Mouse (Mus musculus) forebrain, embryonic 16.5 days (tissue): ENCODE measurements around the gene Dus3l. TPM values are rescaled to one million over a fixed set of nuclear protein-coding genes. Genes with fewer than 3 reads are reported as not detected.

Source experiments
- ATAC-seq: fragments of 200-750 bp; cut with Nextera tagmentation; 2 replicates; pipeline ENCODE4 v1.8.0; 2017; ENCODE audit warnings: mild to moderate bottlenecking, moderate library complexity
- H3K27ac ChIP-seq: fragments of 300-500 bp; sonication (generic); 2 replicates; pipeline ENCODE4 v1.5.1; 2014; ENCODE audit warnings: low read length, control low read depth
- H3K27me3 ChIP-seq: fragments of 300-500 bp; sonication (generic); replicated peaks from 2 replicates; pipeline ENCODE4 v1.6.1; 2014; ENCODE audit warnings: low read length; ENCODE audit not compliant: control insufficient read depth, insufficient read depth
- H3K36me3 ChIP-seq: fragments of 300-500 bp; sonication (generic); 2 replicates; pipeline ENCODE4 v1.6.1; 2014; ENCODE audit not compliant: control insufficient read depth, insufficient read depth
- H3K4me1 ChIP-seq: fragments of 300-500 bp; sonication (generic); replicated peaks from 2 replicates; pipeline ENCODE4 v1.6.1; 2014; ENCODE audit warnings: low read length; ENCODE audit not compliant: control insufficient read depth, insufficient read depth
- H3K4me2 ChIP-seq: fragments of 300-500 bp; sonication (generic); 2 replicates; pipeline ENCODE4 v1.6.1; 2014; ENCODE audit warnings: mild to moderate bottlenecking, low read length, control low read depth
- H3K4me3 ChIP-seq: fragments of 300-500 bp; sonication (generic); replicated peaks from 2 replicates; pipeline ENCODE4 v1.5.1; 2014; ENCODE audit warnings: mild to moderate bottlenecking, low read length, control low read depth
- H3K9ac ChIP-seq: fragments of 300-500 bp; sonication (generic); replicated peaks from 2 replicates; pipeline ENCODE4 v1.6.1; 2014; ENCODE audit warnings: low read depth, low read length, control low read depth
- H3K9me3 ChIP-seq: fragments of 300-500 bp; sonication (generic); 2 replicates; pipeline ENCODE4 v1.6.1; 2016; ENCODE audit warnings: low read length; ENCODE audit not compliant: control insufficient read depth
- WGBS: fragments of 180-500 bp; shearing (Covaris S2); extraction: QIAGEN DNeasy Blood & Tissue Kit; methylation state at CpG from one replicate; pipeline ENCODE4 v1.1.7; 2014; 5-methylcytosine and 5-hydroxymethylcytosine counted together
- polyA plus RNA-seq: library from polyadenylated mRNA; unstranded; fragments of >200 nt; fragmentation: Nextera tagmentation; extraction: Ambion mirVana; gene quantifications from 2 replicates; pipeline ENCODE4 v1.2.1, GENCODE M21; 2015

Gene Dus3l
- polyA plus RNA-seq, 1 experiment from 2014 or later: 90.4 TPM

GRCm38 (mm10) chr17:56744173-56744572, 20.4 kb upstream of the Dus3l start:
- 65% methylated on average over 5 of the region's 5 CpGs for WGBS
- H3K4me3 ChIP-seq: no peak overlapping the region
- no peak overlapping the region for H3K27ac ChIP-seq
- H3K4me1 ChIP-seq: no peaks in the 10 kb centered on the region
- H3K27me3 ChIP-seq: no peaks in the 10 kb centered on the region; the same call in 1 of the 2 replicates
- no peak overlapping the region for H3K4me2 ChIP-seq
- H3K9ac ChIP-seq: no peak overlapping the region
- H3K36me3 ChIP-seq: no peaks in the 10 kb centered on the region
- H3K9me3 ChIP-seq: 0 out of 2 replicates have a peak, but pooled peaks cover 2% of the 10 kb centered on the region
- no peak for ATAC-seq

- Histone ChIP-seq H3K27ac (no peak overlapping the region), H3K4me2 (peak overlapping the region; percentile 48), H3K9me3 (no peaks in the 10 kb centered on the region; the same call in 1 of the 2 replicates), H3K4me3 (peak overlapping the region; percentile 40), H3K36me3 (no peaks in the 10 kb centered on the region), H3K9ac (peak overlapping the region; percentile 51; the same call in 1 of the 2 replicates), H3K4me1 (no peaks in the 10 kb centered on the region), H3K27me3 (peaks cover 56% of the 10 kb centered on the region)
- WGBS: 27% methylated on average over 70 of the region's 71 CpGs
- peak; percentile 89 for ATAC-seq
These were observed 13.0 kb upstream of the Dus3l start for GRCm38 (mm10) chr17:56751404-56752072.

- H3K4me2 ChIP-seq: no peak overlapping the region
- peaks cover 73% of the 10 kb centered on the region for H3K27me3 ChIP-seq
- WGBS: 19% methylated on average over 15 of the region's 15 CpGs
- no peak for ATAC-seq
- H3K4me1 ChIP-seq: peaks cover 12% of the 10 kb centered on the region
- no peaks in the 10 kb centered on the region for H3K36me3 ChIP-seq
- no peak overlapping the region for H3K27ac ChIP-seq
- no peak overlapping the region for H3K9ac ChIP-seq
- no peak overlapping the region for H3K4me3 ChIP-seq
- H3K9me3 ChIP-seq: no peaks in the 10 kb centered on the region; the same call in 1 of the 2 replicates
These were observed 11.1 kb upstream of the Dus3l start for GRCm38 (mm10) chr17:56753452-56753851.

- Histone ChIP-seq H3K27ac (no peak overlapping the region), H3K27me3 (peaks cover 76% of the 10 kb centered on the region), H3K4me3 (no peak overlapping the region), H3K36me3 (no peaks in the 10 kb centered on the region), H3K4me1 (peaks cover 12% of the 10 kb centered on the region), H3K4me2 (no peak overlapping the region), H3K9ac (no peak overlapping the region), H3K9me3 (no peaks in the 10 kb centered on the region; the same call in 1 of the 2 replicates)
- no peak for ATAC-seq
- 24% methylated on average over 35 of the region's 36 CpGs for WGBS
These were observed 10.0 kb upstream of the Dus3l start for GRCm38 (mm10) chr17:56754271-56755185.

GRCm38 (mm10) chr17:56756703-56757399, 7.7 kb upstream of the Dus3l start:
- ATAC-seq: no peak
- H3K36me3 ChIP-seq: no peaks in the 10 kb centered on the region
- peak overlapping the region; percentile 41; the same call in 1 of the 2 replicates for H3K9ac ChIP-seq
- peaks cover 16% of the 10 kb centered on the region for H3K4me1 ChIP-seq
- H3K9me3 ChIP-seq: no peaks in the 10 kb centered on the region
- peak overlapping the region; percentile 65 for H3K4me2 ChIP-seq
- no peak overlapping the region for H3K27ac ChIP-seq
- peaks cover 65% of the 10 kb centered on the region for H3K27me3 ChIP-seq
- peak overlapping the region; percentile 42 for H3K4me3 ChIP-seq
- under 1% methylated on average over 43 of the region's 51 CpGs for WGBS

GRCm38 (mm10) chr17:56757416-56758123, 7.0 kb upstream of the Dus3l start, which contains the start of gene Nrtn:
Gene Nrtn, minus strand, starts transcription at chr17:56757530.
- peak; percentile 30 for ATAC-seq
- H3K4me1 ChIP-seq: peaks cover 21% of the 10 kb centered on the region
- H3K4me3 ChIP-seq: peak within 1 kb of the TSS; percentile 42
- no peaks in the 10 kb centered on the region for H3K36me3 ChIP-seq
- no peak within 1 kb of the TSS for H3K27ac ChIP-seq
- under 1% methylated on average over 47 of the region's 48 CpGs for WGBS
- H3K4me2 ChIP-seq: peak within 1 kb of the TSS; percentile 65
- no peaks in the 10 kb centered on the region for H3K9me3 ChIP-seq
- peaks cover 58% of the 10 kb centered on the region for H3K27me3 ChIP-seq
- peak within 1 kb of the TSS; percentile 41; the same call in 1 of the 2 replicates for H3K9ac ChIP-seq

- H3K27ac ChIP-seq: no peak overlapping the region
- H3K27me3 ChIP-seq: peaks cover 52% of the 10 kb centered on the region
- no peaks in the 10 kb centered on the region for H3K36me3 ChIP-seq
- no peak overlapping the region for H3K9ac ChIP-seq
- no peak overlapping the region for H3K4me3 ChIP-seq
- WGBS: 5% methylated on average over 11 of the region's 12 CpGs
- no peaks in the 10 kb centered on the region for H3K9me3 ChIP-seq
- H3K4me1 ChIP-seq: peaks cover 26% of the 10 kb centered on the region
- no peak overlapping the region for H3K4me2 ChIP-seq
- ATAC-seq: no peak
These were observed 6.4 kb upstream of the Dus3l start for GRCm38 (mm10) chr17:56758132-56758531.

- Histone ChIP-seq H3K4me1 (peaks cover 32% of the 10 kb centered on the region), H3K27me3 (peaks cover 42% of the 10 kb centered on the region), H3K9me3 (no peaks in the 10 kb centered on the region), H3K4me3 (no peak overlapping the region), H3K27ac (no peak overlapping the region), H3K36me3 (no peaks in the 10 kb centered on the region), H3K4me2 (no peak overlapping the region), H3K9ac (no peak overlapping the region)
- WGBS: 59% methylated on average over 7 of the region's 7 CpGs
- no peak for ATAC-seq
These were observed 5.3 kb upstream of the Dus3l start for GRCm38 (mm10) chr17:56759261-56759660.
